Mouse (Mus musculus) midbrain, postnatal 0 days (tissue): Measurements from ENCODE around the gene Mpdz. TPM values are rescaled to one million over a fixed set of nuclear protein-coding genes. Genes with fewer than 3 reads are reported as not detected.
A peak's percentile ranks its signal among the peaks of the same experiment; 100 is the strongest.

Experiments
- ATAC-seq: fragments of 200-750 bp; cut with Nextera tagmentation; 2 replicates; pipeline ENCODE4 v1.8.0; 2017; ENCODE audit warnings: moderate number of reproducible peaks, mild to moderate bottlenecking, moderate TSS enrichment, moderate library complexity; ENCODE audit not compliant: low FRiP score
- DNase-seq: peaks from one replicate; pipeline ENCODE4 v3.0.0-alpha.2; 2015; ENCODE audit warnings: low spot score
- H3K27ac ChIP-seq: fragments of 300-500 bp; sonication (generic); 2 replicates; pipeline ENCODE4 v1.5.1; 2014; ENCODE audit warnings: low read depth, mild to moderate bottlenecking, low read length, mixed read lengths
- H3K27me3 ChIP-seq: fragments of 300-500 bp; sonication (generic); 2 replicates; pipeline ENCODE4 v1.6.1; 2014; ENCODE audit warnings: low read length, control low read depth, mixed read lengths; ENCODE audit not compliant: insufficient read depth
- H3K36me3 ChIP-seq: fragments of 300-500 bp; sonication (generic); 2 replicates; pipeline ENCODE4 v1.6.1; 2014; ENCODE audit warnings: low read length, control low read depth, mixed read lengths; ENCODE audit not compliant: insufficient read depth
- H3K4me1 ChIP-seq: fragments of 300-500 bp; sonication (generic); 2 replicates; pipeline ENCODE4 v1.6.1; 2014; ENCODE audit warnings: mild to moderate bottlenecking, control low read depth, antibody characterized with exemption, low read length, mixed read lengths; ENCODE audit not compliant: insufficient read depth
- H3K4me2 ChIP-seq: fragments of 300-500 bp; sonication (generic); 2 replicates; pipeline ENCODE4 v1.6.1; 2014; ENCODE audit warnings: low read depth, mild to moderate bottlenecking, low read length, mixed read lengths; ENCODE audit not compliant: poor library complexity, severe bottlenecking
- H3K4me3 ChIP-seq: fragments of 300-500 bp; sonication (generic); 2 replicates; pipeline ENCODE4 v1.5.1; 2014; ENCODE audit warnings: low read depth, mild to moderate bottlenecking, low read length, moderate library complexity
- H3K9ac ChIP-seq: fragments of 300-500 bp; sonication (generic); replicated peaks from 2 replicates; pipeline ENCODE4 v1.6.1; 2014; ENCODE audit warnings: mild to moderate bottlenecking, low read length, moderate library complexity, mixed read lengths; ENCODE audit not compliant: poor library complexity, severe bottlenecking
- H3K9me3 ChIP-seq: fragments of 300-500 bp; sonication (generic); 2 replicates; pipeline ENCODE4 v1.6.1; 2016; ENCODE audit warnings: low read length, control low read depth
- CTCF ChIP-seq: IDR thresholded peaks from 2 replicates; pipeline ENCODE4 v1.5.1; 2016; ENCODE audit warnings: antibody characterized with exemption, mild to moderate bottlenecking
- WGBS: fragments of 180-500 bp; shearing (Covaris S2); extraction: QIAGEN DNeasy Blood & Tissue Kit; methylation state at CpG from one replicate; pipeline ENCODE4 v1.1.7; 2014; 5-methylcytosine and 5-hydroxymethylcytosine counted together
- polyA plus RNA-seq: library from polyadenylated mRNA; unstranded; fragments of >200 nt; fragmentation: Nextera tagmentation; extraction: Ambion mirVana; gene quantifications from 2 replicates; pipeline ENCODE4 v1.2.1, GENCODE M21; 2015
- total RNA-seq: library from RNA; depleted of rRNA; stranded (reverse); fragments of >200 nt; gene quantifications from 2 replicates; pipeline ENCODE4 v1.2.3, GENCODE M21; 2014

The Mpdz gene
- total and polyA plus RNA-seq, 2 experiments from 2014 or later: 8.4 to 23.7 TPM

- Histone ChIP-seq H3K27ac (no peak overlapping the region), H3K27me3 (no peaks in the 10 kb centered on the region), H3K9me3 (no peaks in the 10 kb centered on the region), H3K9ac (no peak overlapping the region), H3K4me3 (no peak overlapping the region), H3K36me3 (no peaks in the 10 kb centered on the region), H3K4me1 (0 out of 2 replicates have a peak, but pooled peaks cover 4% of the 10 kb centered on the region), H3K4me2 (no peak overlapping the region)
- 0 out of 2 replicates have a peak, but pooled peaks have one; percentile 45 for ATAC-seq
- peak; percentile 1 for DNase-seq
- TF ChIP-seq CTCF: no peak
- WGBS: 18% methylated on average over 6 of the region's 6 CpGs
Measured at GRCm38 (mm10) chr4:81332439-81332841, 110.2 kb downstream of the Mpdz start.

DNA sequence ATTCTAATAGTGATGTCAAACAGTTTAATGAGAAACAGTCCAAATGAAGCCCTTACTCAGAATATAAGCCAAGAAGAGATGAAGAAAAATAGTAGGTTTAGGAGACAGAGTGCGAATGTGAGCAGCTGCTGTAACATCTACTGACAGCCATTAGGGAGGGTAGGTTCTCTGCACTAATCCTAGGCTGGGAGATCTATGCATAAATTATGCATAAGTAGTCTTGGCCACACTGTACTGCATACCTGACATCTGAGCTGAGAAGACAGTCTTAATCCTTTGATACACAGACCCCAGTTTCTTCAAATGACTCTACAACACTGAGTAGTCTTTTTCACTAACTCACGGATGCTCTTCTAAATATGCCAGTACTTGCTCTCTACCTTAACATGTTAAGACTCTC, 114.9 kb downstream of the Mpdz start:
- TF ChIP-seq CTCF: no peak
- Histone ChIP-seq H3K27ac (no peak overlapping the region), H3K9me3 (no peaks in the 10 kb centered on the region), H3K9ac (no peak overlapping the region), H3K4me3 (no peak overlapping the region), H3K4me1 (no peaks in the 10 kb centered on the region), H3K4me2 (no peak overlapping the region), H3K27me3 (no peaks in the 10 kb centered on the region), H3K36me3 (no peaks in the 10 kb centered on the region)
- DNase-seq (no peak), ATAC-seq (no peak)
- 73% methylated on average over 2 of the region's 2 CpGs for WGBS

DNA sequence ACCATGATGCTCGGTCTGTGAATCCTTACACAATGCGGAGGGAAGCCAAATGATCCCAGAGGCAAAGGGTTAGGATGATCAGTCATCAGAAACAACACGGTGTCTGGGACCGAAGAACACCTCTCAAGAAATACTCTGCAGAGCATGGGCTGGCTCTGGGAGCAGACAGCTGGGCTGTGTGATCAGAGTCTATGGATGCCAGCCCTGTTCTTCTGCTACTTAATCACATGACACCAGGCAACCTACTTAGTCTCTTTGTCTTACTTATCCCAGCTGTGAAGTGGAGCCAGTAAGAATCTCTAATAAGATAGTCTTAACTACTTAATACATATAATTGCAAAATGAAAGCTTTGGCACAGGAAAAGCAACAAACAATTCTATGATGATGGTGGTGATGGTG, 118.8 kb downstream of the Mpdz start:
- H3K36me3 ChIP-seq: no peaks in the 10 kb centered on the region
- no peaks in the 10 kb centered on the region for H3K27me3 ChIP-seq
- ATAC-seq (no peak), DNase-seq (no peak)
- no peaks in the 10 kb centered on the region for H3K4me1 ChIP-seq
- over 99% methylated on average over 4 of the region's 4 CpGs for WGBS
- no peak overlapping the region for H3K9ac ChIP-seq
- H3K27ac ChIP-seq: no peak overlapping the region
- H3K4me2 ChIP-seq: no peak overlapping the region
- no peak overlapping the region for H3K4me3 ChIP-seq
- H3K9me3 ChIP-seq: no peaks in the 10 kb centered on the region
- no peak for TF ChIP-seq CTCF

DNA sequence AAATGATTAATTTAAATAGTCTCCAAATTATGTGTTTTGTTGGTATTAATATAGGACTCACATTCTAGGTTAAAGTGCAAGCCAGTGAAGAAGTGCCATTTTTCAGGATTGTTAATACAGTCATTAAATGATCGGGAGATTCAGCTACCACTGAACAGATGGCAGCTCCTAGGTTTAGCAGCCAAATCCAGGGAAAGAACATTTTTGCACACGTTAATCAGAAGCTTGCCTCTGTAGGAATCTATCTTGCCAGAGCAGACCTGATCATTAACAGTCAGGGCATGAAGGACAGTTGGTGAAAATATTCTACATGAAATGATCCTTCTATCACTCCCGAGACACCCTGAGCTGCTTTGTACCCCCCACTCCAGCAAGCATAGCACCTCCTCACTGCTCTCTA, 120.4 kb downstream of the Mpdz start:
- H3K4me2 ChIP-seq: no peak overlapping the region
- 76% methylated on average over 3 of the region's 3 CpGs for WGBS
- no peak overlapping the region for H3K9ac ChIP-seq
- no peak overlapping the region for H3K4me3 ChIP-seq
- ATAC-seq: no peak
- H3K9me3 ChIP-seq: no peaks in the 10 kb centered on the region
- DNase-seq: peak; percentile 29
- H3K27ac ChIP-seq: no peak overlapping the region
- TF ChIP-seq CTCF: no peak
- no peaks in the 10 kb centered on the region for H3K27me3 ChIP-seq
- H3K36me3 ChIP-seq: no peaks in the 10 kb centered on the region
- H3K4me1 ChIP-seq: no peaks in the 10 kb centered on the region

DNA sequence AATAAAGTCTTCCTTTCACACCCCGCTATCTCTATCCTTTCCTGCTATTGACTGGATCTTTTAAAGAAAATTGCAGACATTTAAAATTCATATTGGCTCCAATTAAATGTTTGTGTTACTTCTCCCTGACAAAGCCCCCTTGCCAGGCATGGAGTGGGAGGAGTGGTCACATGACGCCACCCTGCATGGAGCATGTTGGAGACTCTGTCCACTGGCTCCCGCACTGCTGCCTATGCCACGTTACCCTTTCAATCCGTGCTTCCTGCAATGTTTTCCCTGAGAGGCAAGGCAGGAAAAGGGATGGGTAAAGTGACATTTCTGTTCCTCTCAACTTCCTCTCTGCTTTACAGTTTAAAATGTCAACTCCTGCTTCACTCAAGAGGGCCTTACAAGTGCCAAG, 128.0 kb downstream of the Mpdz start:
- no peaks in the 10 kb centered on the region for H3K36me3 ChIP-seq
- TF ChIP-seq CTCF: no peak
- 73% methylated on average over 5 of the region's 5 CpGs for WGBS
- no peak overlapping the region for H3K4me2 ChIP-seq
- H3K9ac ChIP-seq: no peak overlapping the region
- H3K27me3 ChIP-seq: no peaks in the 10 kb centered on the region
- ATAC-seq (no peak), DNase-seq (no peak)
- H3K27ac ChIP-seq: no peak overlapping the region
- no peak overlapping the region for H3K4me3 ChIP-seq
- H3K4me1 ChIP-seq: no peaks in the 10 kb centered on the region
- H3K9me3 ChIP-seq: no peaks in the 10 kb centered on the region

DNA sequence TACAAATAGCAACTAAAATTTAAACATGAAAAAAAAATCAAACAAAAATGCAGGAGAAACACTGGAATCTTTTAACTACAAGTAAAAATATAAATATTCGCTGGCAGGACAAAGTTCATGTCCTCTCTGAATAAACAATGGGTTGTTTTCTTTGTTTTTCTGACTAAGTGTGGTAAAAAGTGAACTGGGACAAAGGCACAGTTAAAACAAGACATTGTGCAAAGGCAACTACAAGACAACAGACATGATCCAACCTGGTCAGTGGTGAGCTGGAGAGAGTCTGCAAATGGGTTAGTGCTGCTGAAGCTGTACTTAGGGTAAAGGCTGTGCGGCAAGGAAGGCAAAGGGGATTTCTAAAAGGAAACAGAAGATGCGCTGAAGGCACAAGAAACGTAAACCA, 129.4 kb downstream of the Mpdz start:
- Histone ChIP-seq H3K36me3 (no peaks in the 10 kb centered on the region), H3K4me3 (no peak overlapping the region), H3K9ac (no peak overlapping the region), H3K4me1 (no peaks in the 10 kb centered on the region), H3K4me2 (no peak overlapping the region), H3K27ac (no peak overlapping the region), H3K9me3 (no peaks in the 10 kb centered on the region), H3K27me3 (no peaks in the 10 kb centered on the region)
- WGBS: 90% methylated on average over 4 of the region's 4 CpGs
- TF ChIP-seq CTCF: no peak
- ATAC-seq (no peak), DNase-seq (no peak)

DNA sequence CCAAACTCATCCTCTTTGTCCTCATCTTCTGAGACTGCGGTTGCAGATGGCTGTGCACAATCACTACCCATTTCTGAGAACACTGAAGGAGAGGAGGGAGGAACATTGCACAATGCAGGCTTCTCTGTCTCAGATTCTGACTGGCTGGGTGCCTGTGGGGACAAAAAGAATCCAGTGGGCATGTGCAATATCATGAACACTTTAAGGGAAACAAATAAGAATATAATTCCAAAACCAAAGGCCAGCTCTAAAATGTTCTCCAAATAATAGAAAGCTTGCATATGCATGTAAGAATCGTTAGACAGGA, 132.5 kb downstream of the Mpdz start:
- Histone ChIP-seq H3K4me1 (no peaks in the 10 kb centered on the region), H3K27me3 (no peaks in the 10 kb centered on the region), H3K9ac (no peak overlapping the region), H3K27ac (no peak overlapping the region), H3K9me3 (no peaks in the 10 kb centered on the region), H3K36me3 (peaks cover 3% of the 10 kb centered on the region; the same call in 1 of the 2 replicates), H3K4me2 (no peak overlapping the region), H3K4me3 (no peak overlapping the region)
- WGBS: 74% methylated on average over 2 of the region's 2 CpGs
- TF ChIP-seq CTCF: no peak
- no peak for DNase-seq
- ATAC-seq: no peak
